Mouse (Mus musculus): ENCODE measurements around the gene Adamts20.

Adamts20 gene

GRCm38 (mm10) chr15:94344317-94344716, 120.9 kb downstream of the Adamts20 start:
- DNase-seq (ENCODE audit: low spot score), result no peak

GRCm38 (mm10) chr15:94342365-94342764, 122.9 kb downstream of the Adamts20 start:
- peak; percentile 64 for DNase-seq (ENCODE audit: low spot score)

GRCm38 (mm10) chr15:94339011-94339410, 126.2 kb downstream of the Adamts20 start:
- no peak for DNase-seq (ENCODE audit: low spot score)

- no peak for DNase-seq (ENCODE audit: low spot score)
These were observed 130.6 kb downstream of the Adamts20 start for GRCm38 (mm10) chr15:94334586-94334985.

- DNase-seq (ENCODE audit: low spot score), result no peak
These were observed 138.6 kb downstream of the Adamts20 start for GRCm38 (mm10) chr15:94326626-94327025.

- DNase-seq (ENCODE audit: low spot score), result no peak
These were observed 139.6 kb downstream of the Adamts20 start for GRCm38 (mm10) chr15:94325509-94326181.

- no peak for DNase-seq (ENCODE audit: low spot score)
These were observed 149.0 kb downstream of the Adamts20 start for GRCm38 (mm10) chr15:94316171-94316570.

- DNase-seq (ENCODE audit: low spot score), result no peak
These were observed 155.5 kb downstream of the Adamts20 start for GRCm38 (mm10) chr15:94309689-94310088.

GRCm38 (mm10) chr15:94307888-94308287, 157.3 kb downstream of the Adamts20 start:
- no peak for DNase-seq (ENCODE audit: low spot score)

GRCm38 (mm10) chr15:94303151-94303550, 162.1 kb downstream of the Adamts20 start:
- peak; percentile 37 for DNase-seq (ENCODE audit: low spot score)

- DNase-seq (ENCODE audit: low spot score), result no peak
These were observed 171.1 kb downstream of the Adamts20 start for GRCm38 (mm10) chr15:94294084-94294483.

GRCm38 (mm10) chr15:94288015-94288414, 177.2 kb downstream of the Adamts20 start:
- no peak for DNase-seq (ENCODE audit: low spot score)

- no peak for DNase-seq (ENCODE audit: low spot score)
These were observed 177.7 kb downstream of the Adamts20 start for GRCm38 (mm10) chr15:94287495-94287894.

GRCm38 (mm10) chr15:94276418-94276817, 188.8 kb downstream of the Adamts20 start:
- no peak for DNase-seq (ENCODE audit: low spot score)

- peak; percentile 91 for DNase-seq (ENCODE audit: low spot score)
These were observed 199.6 kb downstream of the Adamts20 start for GRCm38 (mm10) chr15:94265630-94266029.

- DNase-seq (ENCODE audit: low spot score), result no peak
These were observed 200.7 kb downstream of the Adamts20 start for GRCm38 (mm10) chr15:94264497-94264879.

- no peak for DNase-seq (ENCODE audit: low spot score)
These were observed 201.2 kb downstream of the Adamts20 start for GRCm38 (mm10) chr15:94263866-94264496.

GRCm38 (mm10) chr15:94263241-94263640, 202.0 kb downstream of the Adamts20 start:
- no peak for DNase-seq (ENCODE audit: low spot score)

GRCm38 (mm10) chr15:94259497-94259896, 205.7 kb downstream of the Adamts20 start:
- no peak for DNase-seq (ENCODE audit: low spot score)

GRCm38 (mm10) chr15:94255538-94255937, 209.7 kb downstream of the Adamts20 start:
- DNase-seq (ENCODE audit: low spot score), result no peak

GRCm38 (mm10) chr15:94254861-94255516, 210.2 kb downstream of the Adamts20 start:
- no peak for DNase-seq (ENCODE audit: low spot score)

- DNase-seq (ENCODE audit: low spot score), result no peak
These were observed 210.9 kb downstream of the Adamts20 start for GRCm38 (mm10) chr15:94254091-94254860.
